Mouse (Mus musculus): Measurements from ENCODE around the gene Rbm20.

DNA sequence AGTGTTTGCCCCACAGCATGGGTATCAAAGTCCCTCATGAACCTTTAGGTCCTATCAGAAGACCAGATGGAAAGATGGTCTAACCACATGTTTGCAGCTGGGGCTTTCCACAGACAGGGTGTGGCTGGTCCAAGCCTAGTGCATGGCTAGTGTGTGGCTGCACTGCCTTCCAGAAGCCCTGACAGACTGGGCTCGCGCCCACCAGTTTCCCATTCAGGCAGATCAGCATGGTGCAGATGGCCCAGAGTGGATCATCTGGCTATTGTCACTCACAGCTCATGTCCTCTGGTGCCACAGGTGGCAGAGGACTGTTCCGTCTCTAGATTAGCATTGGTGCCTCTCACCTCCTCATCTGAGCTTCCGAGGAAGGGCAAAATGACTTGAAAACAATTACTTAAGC is 33.8 kb downstream of the Rbm20 start:
- TF ChIP-seq EP300 (optimal IDR thresholded peaks at IDR 0.05) = no peak
- no peak for TF ChIP-seq CTCF (IDR thresholded peaks at IDR 0.05; ENCODE audit: low read depth)

All from stomach, postnatal 0 days (tissue).